Mouse (Mus musculus): ENCODE results near the gene Rimkla. TPM values are rescaled to one million over a fixed set of nuclear protein-coding genes. Genes with fewer than 3 reads are reported as not detected.

Rimkla gene
- total and polyA plus RNA-seq, 3 experiments, result not detected

GRCm38 (mm10) chr4:119467720-119468380 is 24.6 kb downstream of the Rimkla start:
- H3K27ac ChIP-seq (ENCODE audit: control insufficient read depth, low read depth, low read length), result no peak overlapping the region
- TF ChIP-seq NELFE (IDR thresholded peaks at IDR 0.05; ENCODE audit: low read depth, low read length), result no peak
- no peak for TF ChIP-seq UBTF (IDR thresholded peaks at IDR 0.05; ENCODE audit: borderline replicate concordance, insufficient read depth, low read depth, low read length)
- TF ChIP-seq TCF12 (IDR thresholded peaks at IDR 0.05; ENCODE audit: low read depth, low read length), result no peak
- TF ChIP-seq ETS1 (IDR thresholded peaks at IDR 0.05; ENCODE audit: low read depth, low read length), result no peak
- TF ChIP-seq ZMIZ1 (IDR thresholded peaks at IDR 0.05; ENCODE audit: low read depth, low read length), result no peak
- no peak for TF ChIP-seq RAD21 (IDR thresholded peaks at IDR 0.05; ENCODE audit: low read depth, low read length)
- no peak for TF ChIP-seq POLR2AphosphoS2 (IDR thresholded peaks at IDR 0.05; ENCODE audit: low read length)
- TF ChIP-seq HCFC1 (IDR thresholded peaks at IDR 0.05; ENCODE audit: low read depth, low read length), result no peak
- no peak for TF ChIP-seq SMC3 (IDR thresholded peaks at IDR 0.05; ENCODE audit: low read depth, low read length)
- TF ChIP-seq TBP (IDR thresholded peaks at IDR 0.05; ENCODE audit: low read depth, low read length), result no peak
- no peak for DNase-seq (ENCODE audit: low read depth, low spot score)
- H3K27me3 ChIP-seq (ENCODE audit: control insufficient read depth in 1 of 2, insufficient read depth in 2 of 2, low read length in 2 of 2), result no peaks in the 10 kb centered on the region; a peak in 1 of 4 replicates
- H3K36me3 ChIP-seq (ENCODE audit: control insufficient read depth in 1 of 2, insufficient read depth in 2 of 2, low read length in 2 of 2), result no peaks in the 10 kb centered on the region
- no peaks in the 10 kb centered on the region for H3K4me1 ChIP-seq (ENCODE audit: control insufficient read depth in 1 of 2, insufficient read depth in 2 of 2, low read length in 2 of 2)
- no peak overlapping the region for H3K9ac ChIP-seq (ENCODE audit: control insufficient read depth, low read depth, low read length, poor library complexity, severe bottlenecking)
- no peak overlapping the region for H3K4me3 ChIP-seq (ENCODE audit: control insufficient read depth in 1 of 2, insufficient read depth in 1 of 2, low read depth in 2 of 2, low read length in 2 of 2)
- H3K79me2 ChIP-seq (ENCODE audit: control insufficient read depth, insufficient read depth, low read length, poor library complexity), result no peaks in the 10 kb centered on the region
- no peaks in the 10 kb centered on the region for H3K9me3 ChIP-seq (replicated peaks; ENCODE audit: insufficient read depth, low read length)

- no peak overlapping the region for H3K27ac ChIP-seq (ENCODE audit: control insufficient read depth, low read depth, low read length)
- H3K36me3 ChIP-seq (ENCODE audit: control insufficient read depth in 1 of 2, insufficient read depth in 2 of 2, low read length in 2 of 2), result no peaks in the 10 kb centered on the region
- DNase-seq (ENCODE audit: low read depth, low spot score), result no peak
- no peaks in the 10 kb centered on the region for H3K9me3 ChIP-seq (replicated peaks; ENCODE audit: insufficient read depth, low read length)
- H3K9ac ChIP-seq (ENCODE audit: control insufficient read depth, low read depth, low read length, poor library complexity, severe bottlenecking), result no peak overlapping the region
- H3K4me3 ChIP-seq (ENCODE audit: control insufficient read depth in 1 of 2, insufficient read depth in 1 of 2, low read depth in 2 of 2, low read length in 2 of 2), result no peak overlapping the region
- no peaks in the 10 kb centered on the region for H3K4me1 ChIP-seq (ENCODE audit: control insufficient read depth in 1 of 2, insufficient read depth in 2 of 2, low read length in 2 of 2)
- H3K79me2 ChIP-seq (ENCODE audit: control insufficient read depth, insufficient read depth, low read length, poor library complexity), result no peaks in the 10 kb centered on the region
- no peak for TF ChIP-seq MYC (IDR thresholded peaks at IDR 0.05; ENCODE audit: low read depth, low read length)
- TF ChIP-seq HCFC1 (IDR thresholded peaks at IDR 0.05; ENCODE audit: low read depth, low read length), result no peak
- no peak for TF ChIP-seq MAFK (IDR thresholded peaks at IDR 0.05; ENCODE audit: borderline replicate concordance, low read depth, low read length)
- no peak for TF ChIP-seq MAZ (IDR thresholded peaks at IDR 0.05; ENCODE audit: low read depth, low read length)
- no peak for TF ChIP-seq POLR2AphosphoS5 (IDR thresholded peaks at IDR 0.05; ENCODE audit: borderline replicate concordance, low read depth, low read length)
- TF ChIP-seq CHD1 (IDR thresholded peaks at IDR 0.05; ENCODE audit: low read depth, low read length), result no peak
- TF ChIP-seq NELFE (IDR thresholded peaks at IDR 0.05; ENCODE audit: low read depth, low read length), result no peak
- TF ChIP-seq USF1 (IDR thresholded peaks at IDR 0.05; ENCODE audit: low read depth, low read length), result no peak
- TF ChIP-seq NRF1 (IDR thresholded peaks at IDR 0.05; ENCODE audit: insufficient read depth, low read depth, low read length, poor library complexity, severe bottlenecking), result no peak
- TF ChIP-seq TBP (IDR thresholded peaks at IDR 0.05; ENCODE audit: low read depth, low read length), result no peak
- no peaks in the 10 kb centered on the region; a peak in 1 of 4 replicates for H3K27me3 ChIP-seq (ENCODE audit: control insufficient read depth in 1 of 2, insufficient read depth in 2 of 2, low read length in 2 of 2)
These were observed 26.6 kb downstream of the Rimkla start for GRCm38 (mm10) chr4:119465841-119466240.

All from MEL (cell line).